Mouse (Mus musculus) left cerebral cortex, postnatal 14 days (tissue): Measurements from ENCODE around the gene Rhox2h. TPM values are rescaled to one million over a fixed set of nuclear protein-coding genes. Genes with fewer than 3 reads are reported as not detected.
"Not testable (repeated sequence)": the region's sequence is repeated elsewhere in the genome, so short reads cannot be mapped to it uniquely, and the experiment has no call there.

ENCODE experiments used
- DNase-seq, 2 experiments: peaks; one replicate each; pipeline ENCODE4 v3.0.0; 2021 to 2022; ENCODE audit warnings: low spot score in 2 of 2, mixed read lengths in 1 of 2
- intact Hi-C: fragments of 180-260 bp; cut with DNase I; formaldehyde crosslinking; loops from one replicate; pipeline ENCODE4 v1.15.1; 2025
- long read RNA-seq, 2 experiments: library from polyadenylated mRNA; stranded (forward); transcript quantifications; one replicate each; pipeline ENCODE4 v2.0.0; 2021
- total RNA-seq, 2 experiments: library from RNA; stranded (reverse); gene quantifications; 2 replicates each; pipeline ENCODE4 v1.2.3; 2021

The Rhox2h gene
- not detected for total RNA-seq
- long read RNA-seq, experiment 1 = 0 reads
- long read RNA-seq, experiment 2 = 0 reads

GRCm38 (mm10) chrX:37673177-37673576, at the start of gene Rhox2h:
TSS of gene Rhox2h (minus strand) at chrX:37673277.
- DNase-seq, intact Hi-C loops: not testable (repeated sequence)

DNA sequence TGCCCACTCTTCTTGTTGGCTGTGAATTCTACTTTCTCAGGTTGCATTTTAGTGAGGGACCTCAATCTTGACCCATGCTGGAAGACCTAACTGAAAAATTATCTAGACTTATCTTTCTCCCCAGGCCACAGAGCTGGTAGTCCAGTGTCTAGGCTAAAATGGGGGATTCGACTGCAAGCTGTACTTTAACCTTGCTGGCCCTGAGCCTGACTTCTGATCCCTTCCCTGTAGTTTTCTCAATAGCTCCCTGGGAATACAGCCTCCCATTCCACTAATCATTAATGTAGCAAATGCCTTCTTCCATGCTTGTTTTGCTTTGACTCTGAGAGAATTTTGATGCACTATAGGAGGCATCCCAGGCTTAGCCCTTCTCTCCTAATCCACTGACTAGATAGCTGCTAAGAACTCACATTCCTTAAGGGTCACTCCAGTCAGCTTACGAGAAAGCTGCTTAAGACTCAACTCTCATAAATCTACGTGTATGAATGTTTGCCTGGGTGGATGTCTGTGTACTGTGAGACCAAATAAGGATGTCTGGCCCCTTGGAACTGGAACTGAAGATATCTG, 28.8 kb upstream of the Rhox2h start:
- DNase-seq = no peak
- intact Hi-C loops = no loop called here

GRCm38 (mm10) chrX:37692261-37692660, 19.2 kb upstream of the Rhox2h start:
- DNase-seq = no peak
- intact Hi-C loops = no loop called here

DNA sequence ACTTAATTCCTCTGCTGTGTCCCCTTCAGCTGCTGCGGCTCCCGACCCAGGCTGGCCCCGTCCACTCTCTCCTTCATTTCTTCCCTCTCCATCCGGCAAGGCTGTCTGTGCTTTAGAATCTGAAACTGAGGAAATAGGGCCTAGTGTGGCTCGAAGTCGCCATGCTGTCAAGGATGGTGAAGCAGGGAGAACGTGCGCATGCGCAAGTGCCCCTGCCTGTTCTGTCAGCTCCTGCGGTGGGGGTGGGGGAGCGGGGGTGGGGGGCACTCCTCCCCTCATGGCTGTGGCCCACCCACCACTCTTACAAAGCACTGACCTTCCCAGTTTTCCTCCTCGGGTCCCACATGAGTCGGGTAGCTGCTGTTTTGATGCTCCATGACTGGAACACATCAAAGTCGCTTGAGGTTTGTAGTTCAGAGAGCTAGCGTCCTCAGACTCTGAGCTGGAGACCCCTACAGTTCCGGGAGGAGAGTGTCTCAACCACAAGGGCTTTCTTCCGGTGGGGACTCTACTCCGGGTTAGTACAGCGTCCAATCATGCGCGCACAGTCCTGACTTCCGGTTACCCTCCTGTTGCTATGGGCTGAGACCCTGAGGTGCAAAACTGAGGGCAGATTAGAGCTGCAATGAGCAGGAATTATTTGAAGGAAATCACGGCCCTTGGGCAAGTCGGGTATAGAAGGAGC, 10.1 kb upstream of the Rhox2h start:
- DNase-seq = no peak
- intact Hi-C loops = no loop called here

DNA sequence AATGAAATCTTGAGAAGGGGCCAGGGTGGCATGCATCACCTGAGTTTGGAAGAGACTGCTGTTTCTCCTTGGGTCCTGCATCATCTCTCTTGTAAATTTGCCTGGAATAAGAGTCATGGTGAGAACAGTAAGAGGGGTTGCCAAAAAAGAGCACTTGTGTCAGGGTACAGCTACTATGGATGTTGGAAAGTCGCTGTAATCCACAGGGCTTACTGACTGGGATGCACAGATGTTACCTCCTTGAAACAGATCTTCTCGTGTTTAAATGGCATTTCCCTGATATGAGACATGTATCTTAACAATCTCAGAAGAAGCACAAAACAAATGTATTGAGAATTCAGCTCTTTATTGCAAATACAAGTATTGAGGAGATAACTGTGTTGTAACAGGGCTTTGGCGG, 4.4 kb downstream of the Rhox2h start, which contains the start of gene Rhox3h:
Gene Rhox3h (minus strand): TSS at position 101 of the 400 bp plus-strand sequence.
- DNase-seq, intact Hi-C loops: not testable (repeated sequence)

DNA sequence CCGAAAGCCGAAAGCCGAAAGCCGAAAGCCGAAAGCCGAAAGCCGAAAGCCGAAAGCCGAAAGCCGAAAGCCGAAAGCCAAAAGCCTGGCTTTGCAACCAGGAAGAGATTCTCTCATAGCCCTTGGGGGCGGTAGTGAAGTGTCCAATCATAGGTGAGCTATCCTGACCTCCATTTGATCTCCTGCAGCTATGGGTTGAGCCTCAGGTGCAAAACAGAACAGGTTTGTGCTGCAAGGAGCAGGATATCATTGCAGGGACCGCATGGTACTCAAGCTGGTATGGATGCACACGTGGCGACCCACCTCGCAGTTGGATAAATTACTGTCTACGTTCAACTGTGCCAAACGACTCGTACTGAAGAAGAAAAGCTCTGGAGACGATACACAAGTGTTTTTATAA, 21.9 kb downstream of the Rhox2h start, which contains the start of gene Rhox4g:
Gene Rhox4g (minus strand): TSS at position 101 of the 400 bp plus-strand sequence.
- DNase-seq, intact Hi-C loops: not testable (repeated sequence)

DNA sequence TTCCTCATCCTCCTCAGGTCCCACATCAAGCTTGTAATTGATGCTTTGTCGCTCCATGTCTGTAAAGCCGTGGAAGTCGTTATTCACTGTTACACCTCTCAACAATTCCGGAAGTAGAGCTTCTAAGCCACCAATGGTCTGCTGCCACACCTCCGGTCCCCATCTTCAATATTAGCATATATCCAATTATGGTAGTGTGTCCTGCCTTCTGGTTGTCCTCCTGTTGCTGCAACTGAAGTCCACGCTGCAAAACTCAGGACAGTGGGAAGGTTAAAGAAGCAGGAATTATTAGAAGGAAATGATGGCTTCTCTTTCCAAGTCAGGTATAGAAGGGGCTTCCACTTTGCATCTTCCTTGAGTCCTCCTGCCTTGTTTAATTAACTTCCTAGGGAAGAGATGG, 29.7 kb downstream of the Rhox2h start, which contains the start of gene Rhox2g:
Gene Rhox2g (minus strand): TSS at position 101 of the 400 bp plus-strand sequence.
- DNase-seq, intact Hi-C loops: not testable (repeated sequence)

- intact Hi-C loops = not testable (repeated sequence)
These were observed 44.6 kb downstream of the Rhox2h start, which contains the start of gene Rhox3g for GRCm38 (mm10) chrX:37628512-37628911. TSS of gene Rhox3g (minus strand) at chrX:37628612.

More at GRCm38 (mm10) chrX:37628512-37628911, 44.6 kb downstream of the Rhox2h start, which contains the start of gene Rhox3g:
- not testable (repeated sequence) for DNase-seq

Other genes starting within 250 kb of the Rhox2h start
- gene Rhox4b, start 240.8 kb downstream of the Rhox2h start, total RNA-seq = not detected
- not detected for gene Rhox2c, start 219.6 kb downstream of the Rhox2h start, total RNA-seq
- gene Rhox3c, start 214.7 kb downstream of the Rhox2h start, total RNA-seq = not detected
- not detected for gene Rhox4c, start 192.9 kb downstream of the Rhox2h start, total RNA-seq
- not detected for gene Rhox2d, start 179.8 kb downstream of the Rhox2h start, total RNA-seq
- gene Rhox4d, start 158.9 kb downstream of the Rhox2h start, total RNA-seq = not detected
- not detected for gene Rhox2e, start 142.8 kb downstream of the Rhox2h start, total RNA-seq
- not detected for gene Rhox3e, start 131.3 kb downstream of the Rhox2h start, total RNA-seq
- not detected for gene Rhox4e, start 115.9 kb downstream of the Rhox2h start, total RNA-seq
- not detected for gene Rhox2f, start 101.9 kb downstream of the Rhox2h start, total RNA-seq
- not detected for gene Rhox3f, start 92.3 kb downstream of the Rhox2h start, total RNA-seq
- not detected for gene Rhox4f, start 65.6 kb downstream of the Rhox2h start, total RNA-seq
- not detected for gene Rhox3g, start 44.7 kb downstream of the Rhox2h start, total RNA-seq
- not detected for gene Rhox2g, start 29.8 kb downstream of the Rhox2h start, total RNA-seq
- gene Rhox4g, start 21.9 kb downstream of the Rhox2h start, total RNA-seq = not detected
- not detected for gene Rhox3h, start 4.5 kb downstream of the Rhox2h start, total RNA-seq
- not detected for gene Rhox5, start 131.6 kb upstream of the Rhox2h start, total RNA-seq
- not detected for gene Rhox6, start 153.6 kb upstream of the Rhox2h start, total RNA-seq
- gene Rhox7a, start 158.4 kb upstream of the Rhox2h start, total RNA-seq = not detected
- not detected for gene Rhox8, start 205.7 kb upstream of the Rhox2h start, total RNA-seq
- gene Rhox7b, start 224.0 kb upstream of the Rhox2h start, total RNA-seq = not detected
- not detected for gene Rhox9, start 228.5 kb upstream of the Rhox2h start, total RNA-seq